Mouse (Mus musculus) ES-Bruce4 (cell line): ENCODE results near the gene Ghr. TPM values are rescaled to one million over a fixed set of nuclear protein-coding genes. Genes with fewer than 3 reads are reported as not detected.

Experiments used
- H3K27ac ChIP-seq: 2 replicates; pipeline ENCODE4 v1.5.1; 2012; ENCODE audit warnings: low read length, inconsistent platforms; ENCODE audit not compliant: insufficient read depth
- H3K27me3 ChIP-seq: 2 replicates; pipeline ENCODE4 v1.6.1; 2012; ENCODE audit warnings: mild to moderate bottlenecking, low read length, inconsistent platforms; ENCODE audit not compliant: control insufficient read depth, poor library complexity, insufficient read depth, severe bottlenecking
- H3K36me3 ChIP-seq: 2 replicates; pipeline ENCODE4 v1.6.1; 2012; ENCODE audit warnings: inconsistent platforms, mild to moderate bottlenecking, low read length, moderate library complexity; ENCODE audit not compliant: control insufficient read depth, poor library complexity, insufficient read depth, severe bottlenecking
- H3K4me1 ChIP-seq: one replicate; pipeline ENCODE4 v1.8.1; 2011; ENCODE audit warnings: low read length; ENCODE audit not compliant: control insufficient read depth, insufficient read depth
- H3K4me3 ChIP-seq: 2 replicates; pipeline ENCODE4 v1.5.1; 2011; ENCODE audit warnings: low read depth, mild to moderate bottlenecking, low read length
- H3K9ac ChIP-seq: 2 replicates; pipeline ENCODE4 v1.6.1; 2012; ENCODE audit warnings: low read depth, mild to moderate bottlenecking, inconsistent platforms; ENCODE audit not compliant: poor library complexity, severe bottlenecking
- H3K9me3 ChIP-seq: replicated peaks from 2 replicates; pipeline ENCODE4 v1.6.1; 2012; ENCODE audit warnings: mild to moderate bottlenecking, low read length, inconsistent platforms; ENCODE audit not compliant: control insufficient read depth, poor library complexity, insufficient read depth, severe bottlenecking
- CTCF ChIP-seq: IDR thresholded peaks from one replicate; pipeline ENCODE4 v1.8.1; 2011; ENCODE audit warnings: low read depth, low read length
- EP300 ChIP-seq: IDR thresholded peaks from 2 replicates; pipeline ENCODE4 v1.6.1; 2011; ENCODE audit warnings: low read depth, low read length; ENCODE audit not compliant: insufficient read depth
- POLR2A ChIP-seq: IDR thresholded peaks from one replicate; pipeline ENCODE4 v1.8.1; 2011; ENCODE audit warnings: low read length; ENCODE audit not compliant: insufficient read depth
- polyA plus RNA-seq: library from polyadenylated mRNA; stranded (reverse); fragments of >200 nt; gene quantifications from 2 replicates; pipeline ENCODE4 v1.2.4, GENCODE M21; 2011; ENCODE audit warnings: low read depth; ENCODE audit not compliant: missing spikeins, insufficient read depth, insufficient read length

The Ghr gene
- polyA plus RNA-seq, result 38.6 and 40.5 TPM in 2 replicates

- no peaks in the 10 kb centered on the region for H3K36me3 ChIP-seq
- H3K4me1 ChIP-seq, result no peaks in the 10 kb centered on the region
- H3K9ac ChIP-seq, result peak within 1 kb of the TSS; percentile 75
- H3K27ac ChIP-seq, result no peak within 1 kb of the TSS
- H3K4me3 ChIP-seq, result peak within 1 kb of the TSS; percentile 87
- TF ChIP-seq EP300, result no peak
- TF ChIP-seq CTCF, result peak; percentile 67
- TF ChIP-seq POLR2A, result no peak
- no peaks in the 10 kb centered on the region for H3K9me3 ChIP-seq
- no peaks in the 10 kb centered on the region for H3K27me3 ChIP-seq
Measured at GRCm38 (mm10) chr15:3582807-3583636, at the start of gene Ghr. Gene Ghr, minus strand, starts transcription at chr15:3583492.

- Histone ChIP-seq H3K27ac (no peak overlapping the region), H3K4me3 (no peak overlapping the region), H3K4me1 (no peaks in the 10 kb centered on the region), H3K27me3 (no peaks in the 10 kb centered on the region), H3K9me3 (no peaks in the 10 kb centered on the region), H3K36me3 (no peaks in the 10 kb centered on the region), H3K9ac (no peak overlapping the region)
- TF ChIP-seq CTCF, result no peak
Measured at GRCm38 (mm10) chr15:3622746-3623145, 39.5 kb upstream of the Ghr start.

- no peak for TF ChIP-seq CTCF
- TF ChIP-seq EP300, result no peak
- no peak for TF ChIP-seq POLR2A
- Histone ChIP-seq H3K4me3 (no peak overlapping the region), H3K9me3 (no peaks in the 10 kb centered on the region), H3K4me1 (no peaks in the 10 kb centered on the region), H3K36me3 (no peaks in the 10 kb centered on the region), H3K27me3 (no peaks in the 10 kb centered on the region), H3K9ac (no peak overlapping the region), H3K27ac (no peak overlapping the region)
Measured at GRCm38 (mm10) chr15:3620368-3620767, 37.1 kb upstream of the Ghr start.

GRCm38 (mm10) chr15:3618311-3618710, 35.0 kb upstream of the Ghr start:
- H3K9ac ChIP-seq, result no peak overlapping the region
- H3K4me1 ChIP-seq, result no peaks in the 10 kb centered on the region
- H3K9me3 ChIP-seq, result no peaks in the 10 kb centered on the region
- H3K27me3 ChIP-seq, result no peaks in the 10 kb centered on the region
- H3K4me3 ChIP-seq, result no peak overlapping the region
- H3K27ac ChIP-seq, result no peak overlapping the region
- no peak for TF ChIP-seq EP300
- no peak for TF ChIP-seq POLR2A
- TF ChIP-seq CTCF, result no peak
- no peaks in the 10 kb centered on the region for H3K36me3 ChIP-seq

- no peak for TF ChIP-seq CTCF
- no peak for TF ChIP-seq POLR2A
- no peak for TF ChIP-seq EP300
- no peaks in the 10 kb centered on the region for H3K27me3 ChIP-seq
- no peak overlapping the region for H3K27ac ChIP-seq
- H3K4me1 ChIP-seq, result no peaks in the 10 kb centered on the region
- H3K36me3 ChIP-seq, result no peaks in the 10 kb centered on the region
- no peaks in the 10 kb centered on the region for H3K9me3 ChIP-seq
- H3K9ac ChIP-seq, result no peak overlapping the region
- no peak overlapping the region for H3K4me3 ChIP-seq
Measured at GRCm38 (mm10) chr15:3611961-3612360, 28.7 kb upstream of the Ghr start.

- Histone ChIP-seq H3K27ac (no peak overlapping the region), H3K9ac (no peak overlapping the region), H3K4me3 (no peak overlapping the region), H3K9me3 (no peaks in the 10 kb centered on the region), H3K36me3 (no peaks in the 10 kb centered on the region), H3K4me1 (no peaks in the 10 kb centered on the region), H3K27me3 (no peaks in the 10 kb centered on the region)
- no peak for TF ChIP-seq EP300
- no peak for TF ChIP-seq POLR2A
- TF ChIP-seq CTCF, result no peak
Measured at GRCm38 (mm10) chr15:3607951-3608350, 24.7 kb upstream of the Ghr start.
